Mouse (Mus musculus): ENCODE results near the gene Gna13. TPM values are rescaled to one million over a fixed set of nuclear protein-coding genes. Genes with fewer than 3 reads are reported as not detected.

Gene Gna13
- polyA plus RNA-seq, 1 experiment from 2014 or later: 20.5 TPM

GRCm38 (mm10) chr11:109406431-109406830 lies 43.8 kb downstream of the Gna13 start:
- 91% methylated on average over 5 of the region's 5 CpGs for WGBS
- no peak overlapping the region for H3K4me2 ChIP-seq (ENCODE audit: low read length)
- no peak overlapping the region for H3K27ac ChIP-seq (ENCODE audit: low read length)
- no peak for ATAC-seq
- H3K36me3 ChIP-seq (ENCODE audit: control insufficient read depth, insufficient read depth, low read length): no peaks in the 10 kb centered on the region
- no peaks in the 10 kb centered on the region for H3K27me3 ChIP-seq (ENCODE audit: control insufficient read depth, insufficient read depth, low read depth, low read length)
- no peaks in the 10 kb centered on the region for H3K9me3 ChIP-seq (replicated peaks; ENCODE audit: control insufficient read depth, low read length, poor library complexity, severe bottlenecking)
- H3K4me3 ChIP-seq (ENCODE audit: low read depth, low read length): no peak overlapping the region
- no peak overlapping the region for H3K9ac ChIP-seq (ENCODE audit: low read depth, low read length)
- H3K4me1 ChIP-seq (ENCODE audit: control insufficient read depth, insufficient read depth, low read length): no peaks in the 10 kb centered on the region

GRCm38 (mm10) chr11:109410197-109410980 lies 47.8 kb downstream of the Gna13 start:
- ATAC-seq: no peak
- WGBS: 92% methylated on average over 15 of the region's 15 CpGs

GRCm38 (mm10) chr11:109413617-109414016 lies 51.0 kb downstream of the Gna13 start, which contains the start of gene 9930022D16Rik:
TSS of gene 9930022D16Rik (plus strand) at chr11:109413917.
- WGBS: 89% methylated on average over 6 of the region's 6 CpGs
- Histone ChIP-seq H3K36me3 (ENCODE audit: control insufficient read depth, insufficient read depth, low read length) (no peaks in the 10 kb centered on the region), H3K9ac (ENCODE audit: low read depth, low read length) (no peak within 1 kb of the TSS)

More at GRCm38 (mm10) chr11:109410197-109410980, 47.8 kb downstream of the Gna13 start:
- Histone ChIP-seq H3K4me1 (ENCODE audit: control insufficient read depth, insufficient read depth, low read length) (no peaks in the 10 kb centered on the region), H3K36me3 (ENCODE audit: control insufficient read depth, insufficient read depth, low read length) (no peaks in the 10 kb centered on the region), H3K4me2 (ENCODE audit: low read length) (no peak overlapping the region), H3K27ac (ENCODE audit: low read length) (no peak overlapping the region), H3K4me3 (ENCODE audit: low read depth, low read length) (no peak overlapping the region), H3K27me3 (ENCODE audit: control insufficient read depth, insufficient read depth, low read depth, low read length) (no peaks in the 10 kb centered on the region), H3K9me3 (replicated peaks; ENCODE audit: control insufficient read depth, low read length, poor library complexity, severe bottlenecking) (0 out of 2 replicates have a peak, but pooled peaks cover 3% of the 10 kb centered on the region), H3K9ac (ENCODE audit: low read depth, low read length) (no peak overlapping the region)

DNA sequence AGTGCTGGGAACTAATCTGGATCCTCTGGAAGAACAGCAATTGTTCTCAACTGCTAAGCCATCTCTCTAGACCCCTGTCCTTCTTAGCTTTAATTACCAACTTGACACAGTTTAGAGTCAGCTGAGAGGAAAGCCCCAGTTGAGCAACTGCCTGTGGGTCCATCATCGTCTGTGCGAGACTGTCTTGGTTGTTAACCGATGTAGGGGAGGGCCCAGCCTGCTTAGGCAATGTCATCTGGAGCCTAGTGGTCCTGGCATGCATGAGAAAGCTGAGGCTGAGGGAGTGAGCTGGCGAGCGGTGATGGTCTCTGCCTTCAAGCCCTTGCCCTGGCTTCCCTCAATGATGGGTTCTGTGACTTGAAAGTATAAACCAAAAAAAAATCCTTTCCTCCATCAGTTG lies 52.2 kb downstream of the Gna13 start:
- Histone ChIP-seq H3K36me3 (ENCODE audit: control insufficient read depth, insufficient read depth, low read length) (no peaks in the 10 kb centered on the region), H3K4me2 (ENCODE audit: low read length) (no peak overlapping the region), H3K9me3 (replicated peaks; ENCODE audit: control insufficient read depth, low read length, poor library complexity, severe bottlenecking) (0 out of 2 replicates have a peak, but pooled peaks cover 3% of the 10 kb centered on the region), H3K4me3 (ENCODE audit: low read depth, low read length) (no peak overlapping the region), H3K27ac (ENCODE audit: low read length) (no peak overlapping the region), H3K27me3 (ENCODE audit: control insufficient read depth, insufficient read depth, low read depth, low read length) (no peaks in the 10 kb centered on the region), H3K9ac (ENCODE audit: low read depth, low read length) (no peak overlapping the region), H3K4me1 (ENCODE audit: control insufficient read depth, insufficient read depth, low read length) (no peaks in the 10 kb centered on the region)
- ATAC-seq: no peak
- WGBS: 84% methylated on average over 5 of the region's 5 CpGs

More at GRCm38 (mm10) chr11:109413617-109414016, 51.0 kb downstream of the Gna13 start, which contains the start of gene 9930022D16Rik:
- Histone ChIP-seq H3K9me3 (replicated peaks; ENCODE audit: control insufficient read depth, low read length, poor library complexity, severe bottlenecking) (0 out of 2 replicates have a peak, but pooled peaks cover 3% of the 10 kb centered on the region), H3K4me2 (ENCODE audit: low read length) (no peak within 1 kb of the TSS), H3K4me1 (ENCODE audit: control insufficient read depth, insufficient read depth, low read length) (no peaks in the 10 kb centered on the region), H3K4me3 (ENCODE audit: low read depth, low read length) (no peak within 1 kb of the TSS), H3K27ac (ENCODE audit: low read length) (no peak within 1 kb of the TSS), H3K27me3 (ENCODE audit: control insufficient read depth, insufficient read depth, low read depth, low read length) (no peaks in the 10 kb centered on the region)
- ATAC-seq: no peak

- H3K27ac ChIP-seq (ENCODE audit: low read length): no peak overlapping the region
- H3K36me3 ChIP-seq (ENCODE audit: control insufficient read depth, insufficient read depth, low read length): no peaks in the 10 kb centered on the region
- no peak overlapping the region for H3K4me2 ChIP-seq (ENCODE audit: low read length)
- H3K9ac ChIP-seq (ENCODE audit: low read depth, low read length): no peak overlapping the region
- no peak for ATAC-seq
- H3K4me3 ChIP-seq (ENCODE audit: low read depth, low read length): no peak overlapping the region
- WGBS: 91% methylated on average over 8 of the region's 8 CpGs
- H3K27me3 ChIP-seq (ENCODE audit: control insufficient read depth, insufficient read depth, low read depth, low read length): no peaks in the 10 kb centered on the region
- 0 out of 2 replicates have a peak, but pooled peaks cover under 1% of the 10 kb centered on the region for H3K9me3 ChIP-seq (replicated peaks; ENCODE audit: control insufficient read depth, low read length, poor library complexity, severe bottlenecking)
- H3K4me1 ChIP-seq (ENCODE audit: control insufficient read depth, insufficient read depth, low read length): no peaks in the 10 kb centered on the region
Observed at GRCm38 (mm10) chr11:109416709-109417420, 54.2 kb downstream of the Gna13 start.

GRCm38 (mm10) chr11:109417472-109418040 lies 54.9 kb downstream of the Gna13 start:
- no peak for ATAC-seq
- no peak overlapping the region for H3K4me3 ChIP-seq (ENCODE audit: low read depth, low read length)
- WGBS: 90% methylated on average over 9 of the region's 9 CpGs
- no peaks in the 10 kb centered on the region for H3K9me3 ChIP-seq (replicated peaks; ENCODE audit: control insufficient read depth, low read length, poor library complexity, severe bottlenecking)
- no peaks in the 10 kb centered on the region for H3K27me3 ChIP-seq (ENCODE audit: control insufficient read depth, insufficient read depth, low read depth, low read length)
- no peak overlapping the region for H3K27ac ChIP-seq (ENCODE audit: low read length)
- H3K36me3 ChIP-seq (ENCODE audit: control insufficient read depth, insufficient read depth, low read length): no peaks in the 10 kb centered on the region
- no peak overlapping the region for H3K9ac ChIP-seq (ENCODE audit: low read depth, low read length)
- H3K4me1 ChIP-seq (ENCODE audit: control insufficient read depth, insufficient read depth, low read length): no peaks in the 10 kb centered on the region
- no peak overlapping the region for H3K4me2 ChIP-seq (ENCODE audit: low read length)

GRCm38 (mm10) chr11:109419461-109419860 lies 56.8 kb downstream of the Gna13 start:
- Histone ChIP-seq H3K27ac (ENCODE audit: low read length) (no peak overlapping the region), H3K36me3 (ENCODE audit: control insufficient read depth, insufficient read depth, low read length) (no peaks in the 10 kb centered on the region), H3K4me2 (ENCODE audit: low read length) (no peak overlapping the region), H3K27me3 (ENCODE audit: control insufficient read depth, insufficient read depth, low read depth, low read length) (no peaks in the 10 kb centered on the region), H3K9ac (ENCODE audit: low read depth, low read length) (no peak overlapping the region), H3K9me3 (replicated peaks; ENCODE audit: control insufficient read depth, low read length, poor library complexity, severe bottlenecking) (no peaks in the 10 kb centered on the region), H3K4me1 (ENCODE audit: control insufficient read depth, insufficient read depth, low read length) (no peaks in the 10 kb centered on the region), H3K4me3 (ENCODE audit: low read depth, low read length) (no peak overlapping the region)
- ATAC-seq: no peak
- 50% methylated on average over 4 of the region's 4 CpGs for WGBS

DNA sequence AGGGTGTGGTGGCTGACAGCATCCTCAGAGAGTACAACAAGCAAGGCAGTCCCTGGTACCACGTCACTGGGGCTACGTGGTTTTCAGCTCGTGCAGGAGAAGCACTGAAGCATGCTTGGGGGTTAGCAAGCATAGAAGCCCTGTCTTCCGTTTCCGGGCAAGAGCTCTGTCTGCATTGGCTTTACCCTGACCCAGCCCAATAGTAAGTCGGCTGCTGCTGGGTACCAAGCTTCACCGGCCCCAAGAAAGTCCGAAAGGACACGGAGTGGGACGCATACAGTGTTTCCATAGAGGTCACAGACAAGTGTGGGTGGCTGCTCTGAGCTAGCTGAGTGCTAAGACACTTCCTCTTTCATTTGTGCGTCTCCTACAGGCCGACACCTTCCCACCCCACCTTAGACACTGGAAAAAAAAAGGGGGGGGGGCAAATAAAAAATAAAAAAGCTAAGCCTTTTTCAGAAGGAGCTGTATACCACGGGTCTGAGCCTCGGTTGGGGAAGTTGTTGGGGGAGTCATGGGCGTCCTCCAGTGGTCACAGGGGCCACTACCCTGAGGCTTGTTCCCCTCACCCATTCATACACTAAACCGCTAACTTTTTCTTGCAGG lies 57.4 kb downstream of the Gna13 start:
- Histone ChIP-seq H3K36me3 (ENCODE audit: control insufficient read depth, insufficient read depth, low read length) (no peaks in the 10 kb centered on the region), H3K9ac (ENCODE audit: low read depth, low read length) (no peak overlapping the region), H3K9me3 (replicated peaks; ENCODE audit: control insufficient read depth, low read length, poor library complexity, severe bottlenecking) (no peaks in the 10 kb centered on the region), H3K27ac (ENCODE audit: low read length) (no peak overlapping the region), H3K4me1 (ENCODE audit: control insufficient read depth, insufficient read depth, low read length) (no peaks in the 10 kb centered on the region), H3K4me2 (ENCODE audit: low read length) (no peak overlapping the region), H3K4me3 (ENCODE audit: low read depth, low read length) (no peak overlapping the region), H3K27me3 (ENCODE audit: control insufficient read depth, insufficient read depth, low read depth, low read length) (no peaks in the 10 kb centered on the region)
- 41% methylated on average over 16 of the region's 16 CpGs for WGBS
- ATAC-seq: no peak

Measured in midbrain, embryonic 16.5 days (tissue).